Mouse (Mus musculus): ENCODE measurements around the gene Lims1. TPM values are rescaled to one million over a fixed set of nuclear protein-coding genes. Genes with fewer than 3 reads are reported as not detected.
A peak's percentile ranks its signal among the peaks of the same experiment; 100 is the strongest.

Lims1 gene
- polyA plus RNA-seq, 1 experiment from 2014 or later, result 111 TPM

DNA sequence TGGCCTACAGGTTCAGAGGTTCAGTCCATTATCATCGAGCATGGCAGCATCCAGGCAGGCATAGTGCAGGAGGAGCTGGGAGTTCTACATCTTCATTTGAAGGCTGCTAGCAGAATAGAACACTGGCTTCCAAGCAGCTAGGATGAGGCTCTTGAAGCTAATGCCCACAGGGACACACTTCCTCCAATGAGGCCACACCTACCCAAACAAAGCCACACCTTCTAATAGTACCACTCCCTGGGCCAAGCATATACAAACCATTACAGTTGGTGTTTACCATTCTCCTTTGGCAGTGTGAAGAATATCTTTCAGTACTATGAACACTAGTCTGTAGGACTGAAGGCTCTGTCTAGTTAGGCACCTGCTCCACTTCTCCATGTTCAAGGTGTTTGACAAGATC, 136.6 kb downstream of the Lims1 start:
- ATAC-seq (ENCODE audit: low FRiP score, low TSS enrichment) (peak; percentile 89), DNase-seq (ENCODE audit: low spot score) (peak; percentile 18)
- 91% methylated on average over 1 of the region's 1 CpGs for WGBS
- Histone ChIP-seq H3K9me3 (ENCODE audit: control insufficient read depth, low read length) (no peaks in the 10 kb centered on the region), H3K4me1 (replicated peaks; ENCODE audit: control insufficient read depth, insufficient read depth) (no peaks in the 10 kb centered on the region), H3K27me3 (ENCODE audit: control insufficient read depth, insufficient read depth, low read length) (no peaks in the 10 kb centered on the region), H3K4me3 (ENCODE audit: low read depth, low read length) (no peak overlapping the region), H3K36me3 (ENCODE audit: control insufficient read depth, insufficient read depth, low read length) (peaks cover 3% of the 10 kb centered on the region; the same call in 1 of the 2 replicates), H3K4me2 (replicated peaks; ENCODE audit: low read depth) (no peak overlapping the region), H3K27ac (replicated peaks) (no peak overlapping the region), H3K9ac (ENCODE audit: low read length) (no peak overlapping the region)
- TF ChIP-seq EP300 (optimal IDR thresholded peaks at IDR 0.05) (no peak), CTCF (IDR thresholded peaks at IDR 0.05; ENCODE audit: low read depth) (no peak)

Other genes starting within 250 kb of the Lims1 start
- gene AW822073, start 98.5 kb upstream of the Lims1 start, polyA plus RNA-seq (2015; fragmentation: Nextera tagmentation; extraction: Ambion mirVana), result 0.34 TPM in 1 of 2 replicates, not detected in the other
- 0.67 TPM in 1 of 2 replicates, not detected in the other for gene Duxf3, start 90.8 kb upstream of the Lims1 start, polyA plus RNA-seq (2015; fragmentation: Nextera tagmentation; extraction: Ambion mirVana)
- gene Gm4981, start 86.8 kb upstream of the Lims1 start, polyA plus RNA-seq (2015; fragmentation: Nextera tagmentation; extraction: Ambion mirVana), result not detected in 2 replicates
- 49.7 and 65.7 TPM in 2 replicates for gene Gcc2, start 68.0 kb upstream of the Lims1 start, polyA plus RNA-seq (2015; fragmentation: Nextera tagmentation; extraction: Ambion mirVana)
- gene Ranbp2, start 123.5 kb downstream of the Lims1 start, polyA plus RNA-seq (2015; fragmentation: Nextera tagmentation; extraction: Ambion mirVana), result 8.9 and 9.0 TPM in 2 replicates
- 2.2 TPM in 2 replicates for gene Ccdc138, start 174.5 kb downstream of the Lims1 start, polyA plus RNA-seq (2015; fragmentation: Nextera tagmentation; extraction: Ambion mirVana)

Measured in stomach, postnatal 0 days (tissue).